Mouse (Mus musculus): ENCODE measurements around the gene Cd46. TPM values are rescaled to one million over a fixed set of nuclear protein-coding genes. Genes with fewer than 3 reads are reported as not detected.

Cd46 gene
- polyA plus RNA-seq, 1 experiment from 2014 or later = 0.59 TPM

GRCm38 (mm10) chr1:195032738-195033137, 59.3 kb downstream of the Cd46 start:
- 88% methylated on average over 1 of the region's 1 CpGs for WGBS

GRCm38 (mm10) chr1:195031786-195032185, 60.3 kb downstream of the Cd46 start:
- Histone ChIP-seq H3K27ac (replicated peaks; ENCODE audit: low read depth, low read length) (no peak overlapping the region), H3K9me3 (ENCODE audit: control insufficient read depth, low read length) (no peaks in the 10 kb centered on the region), H3K4me1 (ENCODE audit: control insufficient read depth, insufficient read depth, low read length) (no peaks in the 10 kb centered on the region), H3K27me3 (ENCODE audit: control insufficient read depth, insufficient read depth, low read length) (no peaks in the 10 kb centered on the region), H3K4me3 (ENCODE audit: low read depth, low read length) (no peak overlapping the region), H3K9ac (ENCODE audit: low read length) (no peak overlapping the region), H3K4me2 (ENCODE audit: low read depth, severe bottlenecking) (no peak overlapping the region), H3K36me3 (ENCODE audit: control insufficient read depth, insufficient read depth, low read length) (no peaks in the 10 kb centered on the region)
- DNase-seq (ENCODE audit: low spot score) (no peak), ATAC-seq (ENCODE audit: insufficient number of reproducible peaks, low FRiP score, low TSS enrichment, low read depth) (no peak)

More at GRCm38 (mm10) chr1:195032738-195033137, 59.3 kb downstream of the Cd46 start:
- H3K4me1 ChIP-seq (ENCODE audit: control insufficient read depth, insufficient read depth, low read length) = no peaks in the 10 kb centered on the region
- H3K27ac ChIP-seq (replicated peaks; ENCODE audit: low read depth, low read length) = no peak overlapping the region
- no peaks in the 10 kb centered on the region for H3K9me3 ChIP-seq (ENCODE audit: control insufficient read depth, low read length)
- no peak for DNase-seq (ENCODE audit: low spot score)
- H3K9ac ChIP-seq (ENCODE audit: low read length) = no peak overlapping the region
- H3K4me3 ChIP-seq (ENCODE audit: low read depth, low read length) = no peak overlapping the region
- no peak overlapping the region for H3K4me2 ChIP-seq (ENCODE audit: low read depth, severe bottlenecking)
- no peak for ATAC-seq (ENCODE audit: insufficient number of reproducible peaks, low FRiP score, low TSS enrichment, low read depth)
- H3K27me3 ChIP-seq (ENCODE audit: control insufficient read depth, insufficient read depth, low read length) = no peaks in the 10 kb centered on the region
- no peaks in the 10 kb centered on the region for H3K36me3 ChIP-seq (ENCODE audit: control insufficient read depth, insufficient read depth, low read length)

- 48% methylated on average over 1 of the region's 1 CpGs for WGBS
These were observed 64.5 kb downstream of the Cd46 start for GRCm38 (mm10) chr1:195027507-195027906.

GRCm38 (mm10) chr1:195023848-195024247, 68.2 kb downstream of the Cd46 start:
- Histone ChIP-seq H3K4me3 (ENCODE audit: low read depth, low read length) (no peak overlapping the region), H3K4me2 (ENCODE audit: low read depth, severe bottlenecking) (no peak overlapping the region), H3K4me1 (ENCODE audit: control insufficient read depth, insufficient read depth, low read length) (no peaks in the 10 kb centered on the region), H3K9ac (ENCODE audit: low read length) (no peak overlapping the region), H3K9me3 (ENCODE audit: control insufficient read depth, low read length) (no peaks in the 10 kb centered on the region), H3K27ac (replicated peaks; ENCODE audit: low read depth, low read length) (no peak overlapping the region), H3K36me3 (ENCODE audit: control insufficient read depth, insufficient read depth, low read length) (no peaks in the 10 kb centered on the region), H3K27me3 (ENCODE audit: control insufficient read depth, insufficient read depth, low read length) (no peaks in the 10 kb centered on the region)
- WGBS = 80% methylated on average over 1 of the region's 1 CpGs
- DNase-seq (ENCODE audit: low spot score) (no peak), ATAC-seq (ENCODE audit: insufficient number of reproducible peaks, low FRiP score, low TSS enrichment, low read depth) (no peak)

More at GRCm38 (mm10) chr1:195027507-195027906, 64.5 kb downstream of the Cd46 start:
- ATAC-seq (ENCODE audit: insufficient number of reproducible peaks, low FRiP score, low TSS enrichment, low read depth) (no peak), DNase-seq (ENCODE audit: low spot score) (no peak)
- no peaks in the 10 kb centered on the region for H3K36me3 ChIP-seq (ENCODE audit: control insufficient read depth, insufficient read depth, low read length)
- H3K27me3 ChIP-seq (ENCODE audit: control insufficient read depth, insufficient read depth, low read length) = no peaks in the 10 kb centered on the region
- H3K4me2 ChIP-seq (ENCODE audit: low read depth, severe bottlenecking) = no peak overlapping the region
- no peak overlapping the region for H3K4me3 ChIP-seq (ENCODE audit: low read depth, low read length)
- no peaks in the 10 kb centered on the region for H3K9me3 ChIP-seq (ENCODE audit: control insufficient read depth, low read length)
- H3K4me1 ChIP-seq (ENCODE audit: control insufficient read depth, insufficient read depth, low read length) = no peaks in the 10 kb centered on the region
- no peak overlapping the region for H3K27ac ChIP-seq (replicated peaks; ENCODE audit: low read depth, low read length)
- no peak overlapping the region for H3K9ac ChIP-seq (ENCODE audit: low read length)

- Histone ChIP-seq H3K9ac (ENCODE audit: low read length) (no peak overlapping the region), H3K36me3 (ENCODE audit: control insufficient read depth, insufficient read depth, low read length) (no peaks in the 10 kb centered on the region), H3K4me1 (ENCODE audit: control insufficient read depth, insufficient read depth, low read length) (no peaks in the 10 kb centered on the region), H3K27ac (replicated peaks; ENCODE audit: low read depth, low read length) (no peak overlapping the region), H3K27me3 (ENCODE audit: control insufficient read depth, insufficient read depth, low read length) (no peaks in the 10 kb centered on the region), H3K4me3 (ENCODE audit: low read depth, low read length) (no peak overlapping the region), H3K4me2 (ENCODE audit: low read depth, severe bottlenecking) (no peak overlapping the region), H3K9me3 (ENCODE audit: control insufficient read depth, low read length) (no peaks in the 10 kb centered on the region)
- DNase-seq (ENCODE audit: low spot score) = no peak
- 79% methylated on average over 2 of the region's 2 CpGs for WGBS
- ATAC-seq (ENCODE audit: insufficient number of reproducible peaks, low FRiP score, low TSS enrichment, low read depth) = no peak
These were observed 70.2 kb downstream of the Cd46 start for GRCm38 (mm10) chr1:195021831-195022230.

GRCm38 (mm10) chr1:195019062-195019600, 72.9 kb downstream of the Cd46 start:
- ATAC-seq (ENCODE audit: insufficient number of reproducible peaks, low FRiP score, low TSS enrichment, low read depth) (no peak), DNase-seq (ENCODE audit: low spot score) (no peak)
- Histone ChIP-seq H3K9ac (ENCODE audit: low read length) (no peak overlapping the region), H3K9me3 (ENCODE audit: control insufficient read depth, low read length) (no peaks in the 10 kb centered on the region), H3K27ac (replicated peaks; ENCODE audit: low read depth, low read length) (no peak overlapping the region), H3K4me1 (ENCODE audit: control insufficient read depth, insufficient read depth, low read length) (no peaks in the 10 kb centered on the region), H3K27me3 (ENCODE audit: control insufficient read depth, insufficient read depth, low read length) (no peaks in the 10 kb centered on the region), H3K36me3 (ENCODE audit: control insufficient read depth, insufficient read depth, low read length) (no peaks in the 10 kb centered on the region), H3K4me2 (ENCODE audit: low read depth, severe bottlenecking) (no peak overlapping the region), H3K4me3 (ENCODE audit: low read depth, low read length) (no peak overlapping the region)
- 90% methylated on average over 5 of the region's 5 CpGs for WGBS

- DNase-seq (ENCODE audit: low spot score) (no peak), ATAC-seq (ENCODE audit: insufficient number of reproducible peaks, low FRiP score, low TSS enrichment, low read depth) (0 out of 2 replicates have a peak, but pooled peaks have one; percentile 41)
- Histone ChIP-seq H3K4me1 (ENCODE audit: control insufficient read depth, insufficient read depth, low read length) (no peaks in the 10 kb centered on the region), H3K4me2 (ENCODE audit: low read depth, severe bottlenecking) (no peak overlapping the region), H3K27ac (replicated peaks; ENCODE audit: low read depth, low read length) (no peak overlapping the region), H3K9ac (ENCODE audit: low read length) (no peak overlapping the region), H3K27me3 (ENCODE audit: control insufficient read depth, insufficient read depth, low read length) (no peaks in the 10 kb centered on the region), H3K9me3 (ENCODE audit: control insufficient read depth, low read length) (no peaks in the 10 kb centered on the region), H3K4me3 (ENCODE audit: low read depth, low read length) (no peak overlapping the region), H3K36me3 (ENCODE audit: control insufficient read depth, insufficient read depth, low read length) (no peaks in the 10 kb centered on the region)
- 84% methylated on average over 9 of the region's 9 CpGs for WGBS
These were observed 73.7 kb downstream of the Cd46 start for GRCm38 (mm10) chr1:195018089-195018999.

- H3K4me3 ChIP-seq (ENCODE audit: low read depth, low read length) = no peak overlapping the region
- ATAC-seq (ENCODE audit: insufficient number of reproducible peaks, low FRiP score, low TSS enrichment, low read depth) (no peak), DNase-seq (ENCODE audit: low spot score) (no peak)
- H3K36me3 ChIP-seq (ENCODE audit: control insufficient read depth, insufficient read depth, low read length) = no peaks in the 10 kb centered on the region
- no peaks in the 10 kb centered on the region for H3K4me1 ChIP-seq (ENCODE audit: control insufficient read depth, insufficient read depth, low read length)
- H3K27ac ChIP-seq (replicated peaks; ENCODE audit: low read depth, low read length) = no peak overlapping the region
- no peaks in the 10 kb centered on the region for H3K9me3 ChIP-seq (ENCODE audit: control insufficient read depth, low read length)
- no peak overlapping the region for H3K4me2 ChIP-seq (ENCODE audit: low read depth, severe bottlenecking)
- WGBS = 77% methylated on average over 4 of the region's 4 CpGs
- no peaks in the 10 kb centered on the region for H3K27me3 ChIP-seq (ENCODE audit: control insufficient read depth, insufficient read depth, low read length)
- H3K9ac ChIP-seq (ENCODE audit: low read length) = no peak overlapping the region
These were observed 74.4 kb downstream of the Cd46 start for GRCm38 (mm10) chr1:195017626-195018025.
